Mouse (Mus musculus) limb, embryonic 12.5 days (tissue): ENCODE results near the gene Zfp52. TPM values are rescaled to one million over a fixed set of nuclear protein-coding genes. Genes with fewer than 3 reads are reported as not detected.
A peak's percentile ranks its signal among the peaks of the same experiment; 100 is the strongest.

Experiments
- ATAC-seq: fragments of 200-750 bp; cut with Nextera tagmentation; 2 replicates; pipeline ENCODE4 v1.8.0; 2017; ENCODE audit warnings: low read depth, moderate TSS enrichment; ENCODE audit not compliant: insufficient number of reproducible peaks, insufficient read depth, low FRiP score, low TSS enrichment
- H3K27ac ChIP-seq: fragments of 300-500 bp; sonication (generic); 2 replicates; pipeline ENCODE4 v1.5.1; 2016; ENCODE audit warnings: mild to moderate bottlenecking, moderate library complexity
- H3K27me3 ChIP-seq: fragments of 300-500 bp; sonication (generic); 2 replicates; pipeline ENCODE4 v1.6.1; 2016; ENCODE audit warnings: mild to moderate bottlenecking, moderate library complexity
- H3K36me3 ChIP-seq: fragments of 300-500 bp; sonication (generic); 2 replicates; pipeline ENCODE4 v1.6.1; 2016; ENCODE audit warnings: mild to moderate bottlenecking, moderate library complexity
- H3K4me1 ChIP-seq: fragments of 300-500 bp; sonication (generic); replicated peaks from 2 replicates; pipeline ENCODE4 v1.6.1; 2016
- H3K4me2 ChIP-seq: fragments of 300-500 bp; sonication (generic); 2 replicates; pipeline ENCODE4 v1.6.1; 2016; ENCODE audit warnings: mild to moderate bottlenecking, moderate library complexity
- H3K4me3 ChIP-seq: fragments of 300-500 bp; sonication (generic); replicated peaks from 2 replicates; pipeline ENCODE4 v1.5.1; 2016; ENCODE audit warnings: mild to moderate bottlenecking
- H3K9ac ChIP-seq: fragments of 300-500 bp; sonication (generic); replicated peaks from 2 replicates; pipeline ENCODE4 v1.6.1; 2016; ENCODE audit warnings: mild to moderate bottlenecking, moderate library complexity
- H3K9me3 ChIP-seq: fragments of 300-500 bp; sonication (generic); 2 replicates; pipeline ENCODE4 v1.6.1; 2016; ENCODE audit warnings: mild to moderate bottlenecking, moderate library complexity
- WGBS: fragments of 180-500 bp; shearing (Covaris S2); methylation state at CpG from one replicate; pipeline ENCODE4 v1.1.7; 2016; 5-methylcytosine and 5-hydroxymethylcytosine counted together
- polyA plus RNA-seq: library from polyadenylated mRNA; unstranded; fragments of >200 nt; fragmentation: Nextera tagmentation; extraction: Ambion mirVana; gene quantifications from 2 replicates; pipeline ENCODE4 v1.2.1, GENCODE M21; 2016

The Zfp52 gene
- polyA plus RNA-seq, 1 experiment from 2014 or later = 3.2 TPM

GRCm38 (mm10) chr17:21517130-21517671 is 18.1 kb upstream of the Zfp52 start:
- H3K4me2 ChIP-seq = peak overlapping the region; percentile 84

DNA sequence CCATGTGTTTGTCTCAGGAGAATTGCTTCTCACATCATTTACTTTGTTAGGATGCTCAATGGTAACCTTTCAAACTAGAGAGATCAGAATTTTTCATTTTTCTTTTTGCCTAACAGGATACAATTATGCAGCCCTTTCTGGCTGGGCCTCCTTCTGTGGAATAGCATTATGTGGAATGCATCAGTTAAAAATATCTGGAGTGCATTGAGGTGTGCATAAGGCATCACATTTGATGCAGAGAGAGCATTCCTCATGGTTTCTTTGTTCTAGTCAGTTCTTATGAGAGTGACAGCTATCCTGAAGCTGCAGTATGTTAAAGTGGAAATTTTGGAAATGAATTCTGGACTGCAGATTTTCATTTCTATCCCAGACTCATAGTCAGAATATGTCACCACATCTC is 9.1 kb upstream of the Zfp52 start:
- ATAC-seq = no peak
- no peaks in the 10 kb centered on the region for H3K9me3 ChIP-seq
- H3K36me3 ChIP-seq = no peaks in the 10 kb centered on the region
- no peak overlapping the region for H3K9ac ChIP-seq
- H3K4me2 ChIP-seq = no peak overlapping the region
- H3K27me3 ChIP-seq = no peaks in the 10 kb centered on the region
- no peak overlapping the region for H3K4me3 ChIP-seq
- no peak overlapping the region for H3K27ac ChIP-seq
- no peaks in the 10 kb centered on the region for H3K4me1 ChIP-seq

More at GRCm38 (mm10) chr17:21517130-21517671, 18.1 kb upstream of the Zfp52 start:
- Histone ChIP-seq H3K27ac (peak overlapping the region; percentile 91), H3K27me3 (no peaks in the 10 kb centered on the region), H3K36me3 (no peaks in the 10 kb centered on the region), H3K4me1 (0 out of 2 replicates have a peak, but pooled peaks cover 4% of the 10 kb centered on the region), H3K4me3 (peak overlapping the region; percentile 52), H3K9ac (peak overlapping the region; percentile 69), H3K9me3 (no peaks in the 10 kb centered on the region)
- 47% methylated on average over 4 of the region's 4 CpGs for WGBS
- no peak for ATAC-seq

DNA sequence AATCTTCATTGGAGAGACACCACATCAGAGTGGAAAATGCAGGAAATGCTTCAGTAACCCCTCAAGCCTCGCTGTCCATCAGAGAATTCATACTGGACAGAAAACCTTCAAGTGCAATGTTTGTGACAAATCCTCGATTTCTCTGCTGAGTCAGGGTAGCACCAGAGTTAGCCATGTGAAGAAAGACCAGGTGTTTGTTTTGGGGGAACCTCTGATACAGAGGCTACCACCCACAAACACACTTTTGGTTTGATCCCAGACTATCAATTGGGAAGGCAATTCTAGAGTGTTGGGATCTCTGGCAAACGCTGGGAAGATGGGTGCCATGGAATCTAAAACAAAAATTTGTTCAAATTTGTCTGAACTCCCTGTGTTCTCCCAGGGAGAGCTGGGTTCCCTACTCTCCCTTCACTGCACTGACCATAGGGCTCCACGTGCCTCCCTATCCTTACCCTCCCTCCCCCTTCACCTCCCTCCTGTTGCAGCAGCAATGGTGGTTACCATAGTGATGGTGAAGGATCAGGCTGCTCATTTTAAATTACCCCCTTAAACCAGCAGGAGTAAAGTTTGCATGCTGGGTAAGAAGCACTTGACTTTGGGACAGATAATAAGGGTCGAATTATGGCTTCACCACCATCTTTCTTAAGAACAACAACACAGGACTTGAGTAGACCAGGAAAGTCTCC is 4.6 kb upstream of the Zfp52 start:
- WGBS = 73% methylated on average over 5 of the region's 5 CpGs
- Histone ChIP-seq H3K36me3 (no peaks in the 10 kb centered on the region), H3K4me3 (no peak overlapping the region), H3K27ac (no peak overlapping the region), H3K9me3 (no peaks in the 10 kb centered on the region), H3K4me1 (peaks cover 13% of the 10 kb centered on the region; the same call in 1 of the 2 replicates), H3K9ac (no peak overlapping the region), H3K4me2 (no peak overlapping the region), H3K27me3 (no peaks in the 10 kb centered on the region)
- ATAC-seq = no peak

- peak overlapping the region; percentile 70 for H3K4me3 ChIP-seq
- peak overlapping the region; percentile 98 for H3K27ac ChIP-seq
- peak overlapping the region; percentile 64 for H3K4me2 ChIP-seq
- ATAC-seq = no peak
- H3K9me3 ChIP-seq = no peaks in the 10 kb centered on the region
- H3K9ac ChIP-seq = peak overlapping the region; percentile 94
- peaks cover 13% of the 10 kb centered on the region; the same call in 1 of the 2 replicates for H3K4me1 ChIP-seq
- WGBS = 81% methylated on average over 5 of the region's 5 CpGs
- no peaks in the 10 kb centered on the region for H3K27me3 ChIP-seq
- no peaks in the 10 kb centered on the region for H3K36me3 ChIP-seq
These were observed 3.7 kb upstream of the Zfp52 start for GRCm38 (mm10) chr17:21531621-21532020.

GRCm38 (mm10) chr17:21532101-21532951 is 3.0 kb upstream of the Zfp52 start:
- peak; percentile 73 for ATAC-seq
- under 1% methylated on average over 54 of the region's 54 CpGs for WGBS

GRCm38 (mm10) chr17:21533961-21534360 is 1.4 kb upstream of the Zfp52 start:
- Histone ChIP-seq H3K36me3 (no peaks in the 10 kb centered on the region), H3K4me1 (peaks cover 13% of the 10 kb centered on the region; the same call in 1 of the 2 replicates), H3K27me3 (no peaks in the 10 kb centered on the region), H3K9me3 (no peaks in the 10 kb centered on the region), H3K4me3 (no peak overlapping the region), H3K9ac (no peak overlapping the region), H3K4me2 (no peak overlapping the region), H3K27ac (no peak overlapping the region)
- no peak for ATAC-seq
- WGBS = 95% methylated on average over 1 of the region's 1 CpGs

More at GRCm38 (mm10) chr17:21532101-21532951, 3.0 kb upstream of the Zfp52 start:
- peaks cover 13% of the 10 kb centered on the region; the same call in 1 of the 2 replicates for H3K4me1 ChIP-seq
- no peaks in the 10 kb centered on the region for H3K9me3 ChIP-seq
- peak overlapping the region; percentile 70 for H3K4me3 ChIP-seq
- H3K27ac ChIP-seq = peak overlapping the region; percentile 98
- peak overlapping the region; percentile 94 for H3K9ac ChIP-seq
- H3K27me3 ChIP-seq = no peaks in the 10 kb centered on the region
- H3K36me3 ChIP-seq = no peaks in the 10 kb centered on the region
- peak overlapping the region; percentile 64 for H3K4me2 ChIP-seq

GRCm38 (mm10) chr17:21534460-21535095 is 761 bp upstream of the Zfp52 start:
- H3K4me2 ChIP-seq = peak overlapping the region; percentile 75; the same call in 1 of the 2 replicates
- H3K27ac ChIP-seq = no peak overlapping the region
- 16% methylated on average over 4 of the region's 4 CpGs for WGBS
- H3K9me3 ChIP-seq = no peaks in the 10 kb centered on the region
- H3K4me1 ChIP-seq = peaks cover 13% of the 10 kb centered on the region; the same call in 1 of the 2 replicates
- H3K36me3 ChIP-seq = no peaks in the 10 kb centered on the region
- peak; percentile 30 for ATAC-seq
- no peaks in the 10 kb centered on the region for H3K27me3 ChIP-seq
- no peak overlapping the region for H3K4me3 ChIP-seq
- H3K9ac ChIP-seq = no peak overlapping the region

DNA sequence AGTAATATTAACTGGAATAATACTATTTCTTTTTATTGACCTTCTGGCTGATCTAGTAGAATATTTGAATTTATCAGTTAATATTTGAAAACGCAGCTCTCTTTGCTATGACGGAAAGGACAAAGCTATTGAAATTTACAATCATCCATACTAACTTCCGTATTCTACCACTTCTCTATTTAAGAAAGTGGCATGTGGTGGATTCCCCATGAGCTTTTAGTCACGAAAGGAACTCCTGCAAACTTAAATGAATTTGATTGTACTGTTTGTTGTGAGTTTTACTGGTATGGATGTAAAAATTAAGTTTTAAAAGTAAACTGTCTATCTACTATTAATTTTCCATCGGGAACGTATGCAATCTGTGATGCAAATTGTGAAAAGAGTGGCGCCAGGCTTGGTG is 757 bp downstream of the Zfp52 start:
- no peak for ATAC-seq
- WGBS = 41% methylated on average over 7 of the region's 7 CpGs
- Histone ChIP-seq H3K9ac (peak overlapping the region; percentile 68; the same call in 1 of the 2 replicates), H3K27ac (no peak overlapping the region), H3K4me1 (peaks cover 13% of the 10 kb centered on the region; the same call in 1 of the 2 replicates), H3K4me2 (peak overlapping the region; percentile 75), H3K9me3 (no peaks in the 10 kb centered on the region), H3K36me3 (no peaks in the 10 kb centered on the region), H3K27me3 (no peaks in the 10 kb centered on the region), H3K4me3 (peak overlapping the region; percentile 49)

DNA sequence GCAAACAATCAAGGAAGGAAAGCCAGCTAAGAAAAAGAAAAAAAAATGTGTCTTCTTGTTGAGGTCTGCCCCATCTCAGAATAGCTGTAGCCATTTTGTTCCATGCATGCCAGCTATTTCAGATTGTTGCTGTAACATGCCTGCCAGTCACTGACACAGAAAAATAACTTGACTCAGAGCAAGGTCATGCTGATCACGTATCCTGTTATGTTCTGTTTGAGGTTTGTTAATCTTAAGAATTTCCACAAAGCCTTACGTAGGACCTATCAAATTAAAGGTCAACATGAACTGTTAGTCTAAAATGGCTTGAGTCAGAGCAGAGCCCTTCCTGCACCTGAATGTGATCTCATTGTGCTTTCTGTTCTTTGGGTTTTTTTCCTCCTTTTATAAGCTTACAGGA is 1.3 kb downstream of the Zfp52 start:
- H3K4me1 ChIP-seq = peaks cover 10% of the 10 kb centered on the region; the same call in 1 of the 2 replicates
- H3K27ac ChIP-seq = no peak overlapping the region
- H3K36me3 ChIP-seq = no peaks in the 10 kb centered on the region
- no peak overlapping the region for H3K4me3 ChIP-seq
- H3K27me3 ChIP-seq = no peaks in the 10 kb centered on the region
- WGBS = 84% methylated on average over 2 of the region's 2 CpGs
- no peak overlapping the region for H3K4me2 ChIP-seq
- H3K9me3 ChIP-seq = no peaks in the 10 kb centered on the region
- no peak overlapping the region for H3K9ac ChIP-seq
- ATAC-seq = no peak

DNA sequence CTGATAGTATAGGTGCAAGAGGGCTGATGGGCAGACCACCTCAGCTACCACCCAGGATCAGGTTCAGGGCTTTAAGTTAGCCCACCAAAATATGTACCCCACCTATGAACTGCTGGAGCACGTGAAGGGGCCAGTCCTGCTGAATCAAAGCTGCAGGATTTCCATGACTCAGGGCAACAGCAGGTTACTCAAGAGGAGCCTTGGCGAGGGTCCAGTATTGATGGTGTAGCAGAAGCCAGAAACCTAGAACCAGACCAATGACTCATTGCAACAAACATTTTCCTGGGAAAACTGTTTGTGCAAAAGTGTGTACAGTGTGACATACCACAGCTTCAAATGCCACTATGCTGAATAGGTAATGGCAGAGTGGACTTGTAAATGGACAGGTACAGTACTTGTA is 22.5 kb downstream of the Zfp52 start:
- Histone ChIP-seq H3K4me3 (no peak overlapping the region), H3K36me3 (peaks cover 8% of the 10 kb centered on the region; the same call in 1 of the 2 replicates), H3K27me3 (no peaks in the 10 kb centered on the region), H3K27ac (no peak overlapping the region), H3K9me3 (no peaks in the 10 kb centered on the region), H3K4me2 (no peak overlapping the region), H3K4me1 (no peaks in the 10 kb centered on the region), H3K9ac (no peak overlapping the region)
- 90% methylated on average over 2 of the region's 2 CpGs for WGBS
- no peak for ATAC-seq
